Mouse (Mus musculus): ENCODE measurements around the gene Nrn1l.

Nrn1l gene

GRCm38 (mm10) chr8:105861951-105862350 is 31.4 kb upstream of the Nrn1l start:
- POLR2A ChIA-PET: interaction anchor here in 2 of 4 experiments (0.5 to 4.7 kb wide), 25 partner anchors 9 to 390 kb away, joined by 3 to 58 read pairs (median 6); partner anchors contain the start of genes Acd (in 2 of the 2), Edc4 (in 2 of the 2), Pard6a (in 2 of the 2) and Pskh1 (in 2 of the 2)
- CTCF ChIA-PET: interaction anchor here in 3 of 4 experiments (0.6 to 1.2 kb wide), 4 partner anchors 27 to 933 kb away, joined by 3 to 5 read pairs (median 4); no protein-coding TSS in a partner anchor

- ChIA-PET CTCF (interaction anchor here (0.6 to 3.0 kb wide), 16 partner anchors 11 to 152 kb away, joined by 3 to 28 read pairs (median 5); partner anchors contain the start of genes Thap11 (in 3 of the 4), Nrn1l (in 1 of the 4), Pskh1 (in 1 of the 4) and Ranbp10 (in 1 of the 4)), POLR2A (interaction anchor here in 3 of 4 experiments (0.5 to 5.1 kb wide), 22 partner anchors 10 to 191 kb away, joined by 3 to 58 read pairs (median 4); partner anchors contain the start of genes Thap11 (in 2 of the 3), Edc4 (in 1 of the 3), Nrn1l (in 1 of the 3) and Pskh1 (in 1 of the 3))
Measured at GRCm38 (mm10) chr8:105866364-105867029, 26.9 kb upstream of the Nrn1l start.

- ChIA-PET CTCF (no interaction called here), POLR2A (interaction anchor here in 2 of 4 experiments (0.9 to 8.4 kb wide), 12 partner anchors 9 to 75 kb away, joined by 3 to 58 read pairs (median 5); partner anchors contain the start of genes Nutf2 (in 2 of the 2), Nrn1l (in 1 of the 2), Pskh1 (in 1 of the 2) and Thap11 (in 1 of the 2))
Measured at GRCm38 (mm10) chr8:105874301-105874700, 19.1 kb upstream of the Nrn1l start.

GRCm38 (mm10) chr8:105880754-105881520 is 12.4 kb upstream of the Nrn1l start, which contains the start of gene Edc4:
Gene Edc4, plus strand, starts transcription at chr8:105880881.
- ChIA-PET POLR2A (interaction anchor here in 3 of 4 experiments (0.6 to 8.4 kb wide), 18 partner anchors 11 to 287 kb away, joined by 3 to 58 read pairs (median 7); partner anchors contain the start of genes Nutf2 (in 3 of the 3), Nrn1l (in 2 of the 3) and Pskh1 (in 1 of the 3)), CTCF (interaction anchor here in 1 of 4 experiments (0.6 kb wide), 2 partner anchors 10 to 1868 kb away, joined by 3 to 6 read pairs; no protein-coding TSS in a partner anchor)

GRCm38 (mm10) chr8:105889756-105890465 is 3.5 kb upstream of the Nrn1l start:
- POLR2A ChIA-PET: interaction anchor here in 3 of 4 experiments (0.6 to 2.4 kb wide), 14 partner anchors 10 to 307 kb away, joined by 3 to 8 read pairs (median 4); partner anchors contain the start of genes Pskh1 (in 3 of the 3) and Thap11 (in 1 of the 3)
- CTCF ChIA-PET: interaction anchor here (0.5 to 2.2 kb wide), 5 partner anchors 24 to 337 kb away, joined by 3 to 7 read pairs (median 3); no protein-coding TSS in a partner anchor

- ChIA-PET POLR2A (interaction anchor here in 3 of 4 experiments (0.5 to 1.8 kb wide), 15 partner anchors 8 to 308 kb away, joined by 3 to 8 read pairs (median 4); partner anchors contain the start of gene Pskh1 (in 3 of the 3)), CTCF (interaction anchor here in 2 of 4 experiments (0.7 to 2.2 kb wide), 3 partner anchors 25 to 166 kb away, joined by 3 to 7 read pairs (median 3); no protein-coding TSS in a partner anchor)
Measured at GRCm38 (mm10) chr8:105890870-105891269, 2.5 kb upstream of the Nrn1l start.

- POLR2A ChIA-PET: interaction anchor here in 3 of 4 experiments (0.5 to 4.0 kb wide), 20 partner anchors 8 to 382 kb away, joined by 3 to 19 read pairs (median 5); partner anchors contain the start of genes Nutf2 (in 3 of the 3), Edc4 (in 1 of the 3), Pskh1 (in 1 of the 3) and Ranbp10 (in 1 of the 3)
- CTCF ChIA-PET: interaction anchor here (0.6 to 3.6 kb wide), 11 partner anchors 9 to 287 kb away, joined by 3 to 23 read pairs (median 5); partner anchors contain the start of gene Ripor1 (in 1 of the 4)
Measured at GRCm38 (mm10) chr8:105892432-105892831, 935 bp upstream of the Nrn1l start.

GRCm38 (mm10) chr8:105897801-105898480 is 4.6 kb downstream of the Nrn1l start:
- ChIA-PET POLR2A (interaction anchor here in 1 of 4 experiments (1.8 kb wide), 1 partner anchor 42 kb away, joined by 5 read pairs; no protein-coding TSS in a partner anchor), CTCF (interaction anchor here in 1 of 4 experiments (0.6 kb wide), 1 partner anchor 63 kb away, joined by 4 read pairs; no protein-coding TSS in a partner anchor)

- CTCF ChIA-PET: interaction anchor here (0.5 to 2.4 kb wide), 25 partner anchors 10 to 515 kb away, joined by 3 to 15 read pairs (median 3); partner anchors contain the start of genes Ctcf (in 1 of the 4), Nutf2 (in 1 of the 4) and Zfp90 (in 1 of the 4)
- POLR2A ChIA-PET: interaction anchor here (0.5 to 4.4 kb wide), 110 partner anchors 8 to 1407 kb away, joined by 3 to 41 read pairs (median 4); partner anchors contain the start of genes Nutf2 (in 4 of the 4), Ranbp10 (in 3 of the 4), Acd (in 2 of the 4) and Ddx28 (in 2 of the 4)
Measured at GRCm38 (mm10) chr8:105900180-105900940, 7.0 kb downstream of the Nrn1l start, which contains the start of gene Pskh1. Gene Pskh1, plus strand, starts transcription at chr8:105900441.

GRCm38 (mm10) chr8:105900941-105901616 is 7.7 kb downstream of the Nrn1l start:
- ChIA-PET POLR2A (interaction anchor here in 3 of 4 experiments (0.5 to 4.4 kb wide), 39 partner anchors 8 to 295 kb away, joined by 3 to 41 read pairs (median 6); partner anchors contain the start of genes Acd (in 2 of the 3), Nrn1l (in 2 of the 3), Nutf2 (in 2 of the 3) and Pard6a (in 2 of the 3)), CTCF (interaction anchor here in 2 of 4 experiments (0.8 to 2.4 kb wide), 4 partner anchors 29 to 89 kb away, joined by 3 to 7 read pairs (median 6); no protein-coding TSS in a partner anchor)

- ChIA-PET POLR2A (interaction anchor here in 1 of 4 experiments (1.7 to 4.7 kb wide), 2 partner anchors 10 to 11 kb away, joined by 5 to 18 read pairs; no protein-coding TSS in a partner anchor), CTCF (interaction anchor here in 2 of 4 experiments (1.2 to 1.6 kb wide), 2 partner anchors 11 to 65 kb away, joined by 3 to 5 read pairs; no protein-coding TSS in a partner anchor)
Measured at GRCm38 (mm10) chr8:105919390-105919789, 26.0 kb downstream of the Nrn1l start.

- ChIA-PET CTCF (interaction anchor here in 2 of 4 experiments (0.6 to 1.0 kb wide), 3 partner anchors 35 to 645 kb away, joined by 3 to 5 read pairs (median 4); no protein-coding TSS in a partner anchor), POLR2A (interaction anchor here (0.5 to 3.4 kb wide), 23 partner anchors 8 to 131 kb away, joined by 3 to 21 read pairs (median 3); partner anchors contain the start of genes Pskh1 (in 3 of the 4), Slc12a4 (in 2 of the 4) and Nutf2 (in 1 of the 4))
Measured at GRCm38 (mm10) chr8:105925123-105925522, 31.8 kb downstream of the Nrn1l start.

- ChIA-PET POLR2A (interaction anchor here in 3 of 4 experiments (0.6 to 2.5 kb wide), 30 partner anchors 8 to 308 kb away, joined by 3 to 18 read pairs (median 4); partner anchors contain the start of genes Nutf2 (in 2 of the 3), Pskh1 (in 2 of the 3), Ranbp10 (in 2 of the 3) and Tsnaxip1 (in 2 of the 3)), CTCF (interaction anchor here (0.5 to 2.5 kb wide), 89 partner anchors 9 to 684 kb away, joined by 3 to 24 read pairs (median 4); partner anchors contain the start of genes Nrn1l (in 3 of the 4), Nfatc3 (in 2 of the 4), Pskh1 (in 2 of the 4) and Slc12a4 (in 2 of the 4))
Measured at GRCm38 (mm10) chr8:105930602-105931001, 37.2 kb downstream of the Nrn1l start.

GRCm38 (mm10) chr8:105931271-105931670 is 37.9 kb downstream of the Nrn1l start:
- POLR2A ChIA-PET: interaction anchor here in 3 of 4 experiments (0.6 to 2.3 kb wide), 23 partner anchors 13 to 313 kb away, joined by 3 to 17 read pairs (median 4); partner anchors contain the start of genes Nutf2 (in 2 of the 3), Pskh1 (in 2 of the 3), Ctcf (in 1 of the 3) and Dus2 (in 1 of the 3)
- CTCF ChIA-PET: interaction anchor here (0.5 to 2.5 kb wide), 62 partner anchors 8 to 335 kb away, joined by 3 to 24 read pairs (median 5); partner anchors contain the start of genes Nrn1l (in 3 of the 4), Pskh1 (in 2 of the 4), Thap11 (in 2 of the 4) and Nfatc3 (in 1 of the 4)
